Mouse (Mus musculus) limb, embryonic 10.5 days (tissue): ENCODE measurements around the gene Ccdc186. TPM values are rescaled to one million over a fixed set of nuclear protein-coding genes. Genes with fewer than 3 reads are reported as not detected.
"Not testable (repeated sequence)": the region's sequence is repeated elsewhere in the genome, so short reads cannot be mapped to it uniquely, and the experiment has no call there.

Experiments used
- DNase-seq: peaks from one replicate; pipeline ENCODE4 v3.0.0-alpha.2; 2017; ENCODE audit warnings: low spot score
- H3K27ac ChIP-seq: fragments of 300-500 bp; sonication (generic); 2 replicates; pipeline ENCODE4 v1.5.1; 2016; ENCODE audit warnings: mild to moderate bottlenecking
- H3K27me3 ChIP-seq: fragments of 300-500 bp; sonication (generic); 2 replicates; pipeline ENCODE4 v1.6.1; 2016; ENCODE audit warnings: low read depth, mild to moderate bottlenecking; ENCODE audit not compliant: poor library complexity, severe bottlenecking
- H3K36me3 ChIP-seq: fragments of 300-500 bp; sonication (generic); 2 replicates; pipeline ENCODE4 v1.6.1; 2016; ENCODE audit warnings: mild to moderate bottlenecking, moderate library complexity
- H3K4me1 ChIP-seq: fragments of 300-500 bp; sonication (generic); 2 replicates; pipeline ENCODE4 v1.6.1; 2016
- H3K4me3 ChIP-seq: fragments of 300-500 bp; sonication (generic); 2 replicates; pipeline ENCODE4 v1.5.1; 2016; ENCODE audit warnings: mild to moderate bottlenecking, moderate library complexity
- H3K9me3 ChIP-seq: fragments of 300-500 bp; sonication (generic); replicated peaks from 2 replicates; pipeline ENCODE4 v1.6.1; 2016; ENCODE audit warnings: mild to moderate bottlenecking
- WGBS: fragments of 180-500 bp; shearing (Covaris S2); methylation state at CpG from one replicate; pipeline ENCODE4 v1.1.7; 2016; 5-methylcytosine and 5-hydroxymethylcytosine counted together
- polyA plus RNA-seq: library from polyadenylated mRNA; unstranded; fragments of >200 nt; fragmentation: Nextera tagmentation; extraction: Ambion mirVana; gene quantifications from 2 replicates; pipeline ENCODE4 v1.2.1, GENCODE M21; 2016

Gene Ccdc186
- polyA plus RNA-seq, 1 experiment from 2014 or later: 15.9 TPM

GRCm38 (mm10) chr19:56761727-56762126 is 60.3 kb downstream of the Ccdc186 start:
- no peaks in the 10 kb centered on the region for H3K4me1 ChIP-seq
- no peaks in the 10 kb centered on the region for H3K36me3 ChIP-seq
- no peak overlapping the region for H3K27ac ChIP-seq
- DNase-seq: no peak
- H3K9me3 ChIP-seq: no peaks in the 10 kb centered on the region
- H3K27me3 ChIP-seq: no peaks in the 10 kb centered on the region
- no peak overlapping the region for H3K4me3 ChIP-seq
- WGBS: 92% methylated on average over 2 of the region's 2 CpGs

DNA sequence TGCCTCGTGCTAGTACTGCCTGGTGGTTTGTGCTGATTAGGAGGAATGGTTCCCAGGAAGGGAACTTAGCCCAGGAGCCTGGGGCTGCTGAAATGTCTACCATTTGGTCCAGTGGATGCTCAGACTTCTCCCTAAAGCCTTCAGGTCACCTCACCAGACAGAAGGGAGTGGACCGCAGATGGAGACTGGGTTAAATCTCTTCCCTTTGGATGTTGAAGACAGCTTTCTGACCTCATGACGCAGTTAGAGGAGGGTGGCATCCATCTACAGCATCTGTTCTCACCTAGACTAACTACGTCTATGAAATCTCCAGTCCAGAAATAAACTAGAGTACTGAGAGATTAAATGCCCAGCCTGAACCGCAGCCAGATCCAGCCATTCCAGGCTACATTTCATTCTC is 60.9 kb downstream of the Ccdc186 start:
- no peak overlapping the region for H3K4me3 ChIP-seq
- no peaks in the 10 kb centered on the region for H3K27me3 ChIP-seq
- H3K4me1 ChIP-seq: no peaks in the 10 kb centered on the region
- 91% methylated on average over 5 of the region's 5 CpGs for WGBS
- no peak overlapping the region for H3K27ac ChIP-seq
- DNase-seq: no peak
- H3K9me3 ChIP-seq: no peaks in the 10 kb centered on the region
- H3K36me3 ChIP-seq: no peaks in the 10 kb centered on the region

DNA sequence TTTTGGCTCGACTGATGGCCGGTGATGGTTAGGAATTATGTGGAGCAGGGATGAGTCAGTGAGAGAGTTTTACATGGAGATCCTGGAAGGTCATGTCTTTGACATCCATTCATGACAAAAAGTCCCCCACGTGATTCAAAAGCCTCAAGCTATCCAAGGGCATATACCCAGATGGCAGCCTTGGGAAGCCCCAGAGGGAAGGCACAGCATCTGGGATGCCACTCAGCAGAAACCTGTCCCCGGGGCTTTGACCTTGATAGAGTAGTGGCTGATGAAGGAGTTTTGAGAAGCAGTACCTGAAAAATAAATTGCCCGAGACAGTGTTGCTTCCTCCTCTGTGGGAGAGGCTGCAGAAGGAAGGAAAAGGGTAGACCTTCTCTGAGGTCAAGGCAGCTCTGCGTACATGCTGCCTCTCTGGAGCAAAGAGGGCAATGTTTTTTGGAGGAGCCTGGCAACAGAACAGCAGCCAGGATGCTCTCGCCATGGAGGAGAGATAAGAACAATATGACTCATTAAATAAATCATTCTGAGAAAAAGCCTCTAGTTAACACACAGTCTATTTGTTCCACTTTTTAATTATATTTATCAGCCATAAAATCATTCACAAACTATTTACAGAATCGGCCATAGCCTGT is 61.6 kb downstream of the Ccdc186 start:
- Histone ChIP-seq H3K27me3 (no peaks in the 10 kb centered on the region), H3K36me3 (no peaks in the 10 kb centered on the region), H3K4me3 (no peak overlapping the region), H3K27ac (no peak overlapping the region), H3K9me3 (no peaks in the 10 kb centered on the region), H3K4me1 (no peaks in the 10 kb centered on the region)
- 89% methylated on average over 8 of the region's 8 CpGs for WGBS
- no peak for DNase-seq

DNA sequence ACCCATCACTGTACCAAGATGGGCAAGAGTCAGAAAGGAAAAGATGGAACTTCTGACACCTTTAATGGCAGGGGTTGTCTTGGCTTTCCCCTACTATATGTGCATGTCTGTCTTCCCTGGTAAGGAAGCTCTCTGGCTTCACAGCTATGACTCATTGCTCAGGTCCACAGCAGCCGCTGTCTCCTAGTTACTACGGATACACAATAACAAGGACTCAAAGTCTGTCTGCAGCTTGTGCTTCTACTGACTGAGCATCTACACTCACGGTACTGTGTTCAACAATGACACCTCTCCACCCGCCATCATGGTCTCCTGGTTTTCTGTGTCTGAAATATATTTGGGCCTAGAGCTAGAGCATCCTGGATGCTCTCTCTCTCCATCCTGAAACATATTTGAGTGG is 62.2 kb downstream of the Ccdc186 start:
- whole genome bisulfite sequencing: 95% methylated on average over 4 of the region's 4 CpGs
- Histone ChIP-seq H3K27ac (no peak overlapping the region), H3K4me3 (no peak overlapping the region), H3K9me3 (no peaks in the 10 kb centered on the region), H3K36me3 (no peaks in the 10 kb centered on the region), H3K4me1 (no peaks in the 10 kb centered on the region), H3K27me3 (no peaks in the 10 kb centered on the region)
- no peak for DNase-seq

DNA sequence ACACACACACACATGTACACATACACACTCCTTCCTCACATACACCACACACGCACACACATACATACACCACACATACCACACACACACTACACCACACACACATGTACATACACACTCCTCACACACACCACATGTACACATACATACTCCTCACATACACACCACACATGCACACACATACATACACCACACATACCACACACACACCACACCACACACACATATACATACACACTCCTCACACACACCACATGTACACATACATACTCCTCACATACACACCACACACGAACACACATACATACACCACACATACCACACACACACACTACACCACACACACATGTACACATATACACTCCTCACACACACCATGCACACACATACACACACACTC is 63.7 kb downstream of the Ccdc186 start:
- no peaks in the 10 kb centered on the region for H3K9me3 ChIP-seq
- no peak for DNase-seq
- no peaks in the 10 kb centered on the region for H3K27me3 ChIP-seq
- no peaks in the 10 kb centered on the region for H3K36me3 ChIP-seq
- no peaks in the 10 kb centered on the region for H3K4me1 ChIP-seq
- WGBS: 93% methylated on average over 2 of the region's 2 CpGs
- no peak overlapping the region for H3K27ac ChIP-seq
- H3K4me3 ChIP-seq: no peak overlapping the region

- Histone ChIP-seq H3K36me3 (no peaks in the 10 kb centered on the region), H3K27ac (no peak overlapping the region), H3K9me3 (no peaks in the 10 kb centered on the region), H3K27me3 (no peaks in the 10 kb centered on the region), H3K4me3 (no peak overlapping the region), H3K4me1 (no peaks in the 10 kb centered on the region)
- no peak for DNase-seq
- WGBS: 88% methylated on average over 10 of the region's 10 CpGs
These were observed 65.6 kb downstream of the Ccdc186 start for GRCm38 (mm10) chr19:56756412-56756811.

- DNase-seq, H3K27me3 ChIP-seq, H3K36me3 ChIP-seq, H3K4me3 ChIP-seq, H3K27ac ChIP-seq, H3K4me1 ChIP-seq, H3K9me3 ChIP-seq: not testable (repeated sequence)
- 92% methylated on average over 2 of the region's 2 CpGs for WGBS
These were observed 67.5 kb downstream of the Ccdc186 start for GRCm38 (mm10) chr19:56754456-56754855.

DNA sequence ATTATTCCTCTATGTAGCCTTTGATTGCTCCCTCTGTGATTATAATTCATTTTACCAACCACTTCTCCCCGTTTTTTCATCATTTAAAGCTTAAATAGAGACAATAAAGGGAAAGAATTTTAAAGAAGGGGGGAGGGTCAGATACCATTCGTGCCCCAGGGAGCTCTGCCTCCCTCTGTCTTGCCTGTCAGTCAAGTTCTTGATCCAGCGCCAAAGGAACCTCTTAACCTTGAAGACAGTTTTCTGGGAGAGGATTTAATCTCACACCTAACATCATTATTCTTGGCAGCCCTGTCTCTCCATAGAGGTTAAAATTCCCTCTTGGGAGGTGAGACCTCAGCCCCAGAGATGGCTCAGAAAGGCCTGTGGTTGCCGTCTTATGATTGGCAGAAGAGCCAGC is 71.3 kb downstream of the Ccdc186 start:
- H3K4me3 ChIP-seq: no peak overlapping the region
- H3K36me3 ChIP-seq: no peaks in the 10 kb centered on the region
- peaks cover 14% of the 10 kb centered on the region; the same call in 1 of the 2 replicates for H3K4me1 ChIP-seq
- H3K9me3 ChIP-seq: no peaks in the 10 kb centered on the region
- H3K27me3 ChIP-seq: no peaks in the 10 kb centered on the region
- no peak for DNase-seq
- WGBS: 62% methylated on average over 4 of the region's 4 CpGs
- H3K27ac ChIP-seq: no peak overlapping the region

- Histone ChIP-seq H3K27ac (no peak overlapping the region), H3K4me1 (peaks cover 15% of the 10 kb centered on the region; the same call in 1 of the 2 replicates), H3K4me3 (no peak overlapping the region), H3K9me3 (no peaks in the 10 kb centered on the region), H3K36me3 (no peaks in the 10 kb centered on the region), H3K27me3 (no peaks in the 10 kb centered on the region)
- no peak for DNase-seq
- 42% methylated on average over 3 of the region's 3 CpGs for WGBS
These were observed 72.6 kb downstream of the Ccdc186 start for GRCm38 (mm10) chr19:56749343-56749742.

GRCm38 (mm10) chr19:56747878-56748277 is 74.1 kb downstream of the Ccdc186 start:
- H3K27me3 ChIP-seq: no peaks in the 10 kb centered on the region
- no peak for DNase-seq
- no peak overlapping the region for H3K4me3 ChIP-seq
- no peaks in the 10 kb centered on the region for H3K36me3 ChIP-seq
- H3K27ac ChIP-seq: no peak overlapping the region
- peaks cover 19% of the 10 kb centered on the region; the same call in 1 of the 2 replicates for H3K4me1 ChIP-seq
- 88% methylated on average over 10 of the region's 10 CpGs for WGBS
- no peaks in the 10 kb centered on the region for H3K9me3 ChIP-seq

GRCm38 (mm10) chr19:56746618-56747017 is 75.4 kb downstream of the Ccdc186 start:
- no peaks in the 10 kb centered on the region for H3K9me3 ChIP-seq
- no peak overlapping the region for H3K4me3 ChIP-seq
- H3K36me3 ChIP-seq: no peaks in the 10 kb centered on the region
- 88% methylated on average over 9 of the region's 9 CpGs for WGBS
- H3K27me3 ChIP-seq: no peaks in the 10 kb centered on the region
- H3K4me1 ChIP-seq: peaks cover 19% of the 10 kb centered on the region; the same call in 1 of the 2 replicates
- DNase-seq: no peak
- H3K27ac ChIP-seq: no peak overlapping the region

DNA sequence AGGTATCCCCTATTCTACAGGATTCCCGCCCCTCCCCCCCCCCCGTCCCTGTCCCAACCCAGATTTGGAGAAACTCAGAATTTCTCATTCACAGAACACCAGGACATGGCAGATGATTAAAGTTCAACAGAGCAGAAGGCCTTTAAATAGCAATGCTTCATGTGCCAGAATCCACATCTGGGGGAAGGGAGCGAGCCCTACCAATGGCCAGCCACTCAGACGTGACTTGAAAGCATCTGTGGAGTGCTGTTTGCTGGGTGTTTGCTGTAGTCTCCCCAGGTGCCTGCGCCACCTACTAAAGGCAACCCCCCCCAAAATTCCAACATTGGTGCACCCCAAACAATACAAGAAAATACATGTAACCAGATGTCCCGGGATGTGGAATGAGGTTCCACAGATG is 76.5 kb downstream of the Ccdc186 start:
- H3K27me3 ChIP-seq: no peaks in the 10 kb centered on the region
- no peak for DNase-seq
- H3K4me1 ChIP-seq: peaks cover 19% of the 10 kb centered on the region; the same call in 1 of the 2 replicates
- no peaks in the 10 kb centered on the region for H3K36me3 ChIP-seq
- 74% methylated on average over 5 of the region's 6 CpGs for WGBS
- no peak overlapping the region for H3K4me3 ChIP-seq
- no peaks in the 10 kb centered on the region for H3K9me3 ChIP-seq
- no peak overlapping the region for H3K27ac ChIP-seq

GRCm38 (mm10) chr19:56745061-56745460 is 76.9 kb downstream of the Ccdc186 start:
- 67% methylated on average over 7 of the region's 7 CpGs for WGBS
- H3K9me3 ChIP-seq: no peaks in the 10 kb centered on the region
- peaks cover 19% of the 10 kb centered on the region; the same call in 1 of the 2 replicates for H3K4me1 ChIP-seq
- H3K27ac ChIP-seq: no peak overlapping the region
- no peaks in the 10 kb centered on the region for H3K27me3 ChIP-seq
- no peak overlapping the region for H3K4me3 ChIP-seq
- H3K36me3 ChIP-seq: no peaks in the 10 kb centered on the region
- no peak for DNase-seq
